Mouse (Mus musculus) lung, postnatal 10 days (tissue): ENCODE measurements around the gene Tecr.

ENCODE experiments used
- DNase-seq: peaks from one replicate; pipeline ENCODE4 v3.0.0; 2021

The Tecr gene

DNA sequence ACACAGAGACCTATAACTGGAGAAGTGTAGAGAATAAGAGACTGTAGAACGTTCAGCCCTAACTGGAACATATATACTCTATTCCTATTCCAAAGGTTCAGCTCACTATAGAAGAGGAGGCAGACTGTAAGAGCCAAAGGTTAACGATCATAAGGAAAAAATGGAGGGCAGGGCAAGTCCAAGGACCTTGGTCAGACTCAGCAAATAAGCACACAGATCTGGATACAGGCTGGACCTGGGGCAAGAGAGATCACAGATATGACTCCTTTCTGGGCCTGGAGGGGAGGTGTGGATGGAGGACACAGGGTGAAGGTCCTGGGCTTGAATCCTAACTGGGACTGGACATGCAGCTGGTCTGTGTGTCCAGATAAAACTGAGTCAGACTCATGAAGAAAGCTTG is 73.0 kb downstream of the Tecr start:
- DNase-seq = no peak
